Mouse (Mus musculus) hindbrain, embryonic 14.5 days (tissue): Measurements from ENCODE around the gene Pbxip1. TPM values are rescaled to one million over a fixed set of nuclear protein-coding genes. Genes with fewer than 3 reads are reported as not detected.

Source experiments
- ATAC-seq: fragments of 200-750 bp; cut with Nextera tagmentation; 2 replicates; pipeline ENCODE4 v1.8.0; 2017; ENCODE audit warnings: moderate number of reproducible peaks, mild to moderate bottlenecking, moderate TSS enrichment, moderate library complexity; ENCODE audit not compliant: low FRiP score
- DNase-seq: peaks from one replicate; pipeline ENCODE4 v3.0.0-alpha.2; 2015; ENCODE audit warnings: low spot score
- H3K27ac ChIP-seq: fragments of 300-500 bp; sonication (generic); 2 replicates; pipeline ENCODE4 v1.5.1; 2014; ENCODE audit warnings: mild to moderate bottlenecking, moderate library complexity
- H3K27me3 ChIP-seq: fragments of 300-500 bp; sonication (generic); 2 replicates; pipeline ENCODE4 v1.6.1; 2014; ENCODE audit warnings: mild to moderate bottlenecking, low read length, mixed read lengths; ENCODE audit not compliant: control insufficient read depth, insufficient read depth
- H3K36me3 ChIP-seq: fragments of 300-500 bp; sonication (generic); replicated peaks from 2 replicates; pipeline ENCODE4 v1.6.1; 2014; ENCODE audit not compliant: control insufficient read depth, insufficient read depth
- H3K4me1 ChIP-seq: fragments of 300-500 bp; sonication (generic); replicated peaks from 2 replicates; pipeline ENCODE4 v1.6.1; 2014; ENCODE audit warnings: antibody characterized with exemption, low read length, mixed read lengths; ENCODE audit not compliant: control insufficient read depth, insufficient read depth
- H3K4me2 ChIP-seq: fragments of 300-500 bp; sonication (generic); replicated peaks from 2 replicates; pipeline ENCODE4 v1.6.1; 2014; ENCODE audit warnings: mild to moderate bottlenecking, moderate library complexity
- H3K4me3 ChIP-seq: fragments of 300-500 bp; sonication (generic); replicated peaks from 2 replicates; pipeline ENCODE4 v1.5.1; 2014; ENCODE audit warnings: mild to moderate bottlenecking, low read length
- H3K9ac ChIP-seq: fragments of 300-500 bp; sonication (generic); 2 replicates; pipeline ENCODE4 v1.6.1; 2014
- H3K9me3 ChIP-seq: fragments of 300-500 bp; sonication (generic); 2 replicates; pipeline ENCODE4 v1.6.1; 2016; ENCODE audit warnings: low read length; ENCODE audit not compliant: control insufficient read depth
- WGBS: fragments of 180-500 bp; shearing (Covaris S2); extraction: QIAGEN DNeasy Blood & Tissue Kit; methylation state at CpG from one replicate; pipeline ENCODE4 v1.1.7; 2014; 5-methylcytosine and 5-hydroxymethylcytosine counted together
- polyA plus RNA-seq: library from polyadenylated mRNA; unstranded; fragments of >200 nt; fragmentation: Nextera tagmentation; extraction: Ambion mirVana; gene quantifications from 2 replicates; pipeline ENCODE4 v1.2.1, GENCODE M21; 2014

The Pbxip1 gene
- polyA plus RNA-seq, 1 experiment from 2014 or later = 12.8 TPM

DNA sequence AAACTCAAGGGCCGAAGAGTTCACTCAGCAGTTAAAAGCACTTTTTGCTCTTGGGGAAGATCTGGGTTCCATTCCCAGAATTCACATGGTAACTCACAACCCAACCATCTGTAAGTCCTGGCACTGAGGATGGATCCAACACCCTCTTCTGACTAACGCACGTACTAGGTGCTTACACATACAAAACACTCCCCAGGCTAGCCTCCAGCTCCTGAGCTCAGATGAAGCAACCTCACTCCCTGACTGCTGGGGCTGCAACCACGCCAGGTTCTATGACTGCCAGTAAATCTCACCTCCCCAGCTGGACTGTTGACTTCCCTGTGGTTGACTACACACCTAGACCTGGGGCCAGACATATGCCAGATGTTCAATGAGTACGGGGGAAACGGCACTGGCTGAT lies 29.6 kb upstream of the Pbxip1 start:
- Histone ChIP-seq H3K36me3 (peaks cover 50% of the 10 kb centered on the region), H3K4me1 (peaks cover 8% of the 10 kb centered on the region), H3K9ac (no peak overlapping the region), H3K4me2 (no peak overlapping the region), H3K4me3 (no peak overlapping the region), H3K9me3 (no peaks in the 10 kb centered on the region), H3K27me3 (no peaks in the 10 kb centered on the region), H3K27ac (no peak overlapping the region)
- no peak for DNase-seq
- WGBS = 93% methylated on average over 6 of the region's 6 CpGs
- ATAC-seq = no peak

DNA sequence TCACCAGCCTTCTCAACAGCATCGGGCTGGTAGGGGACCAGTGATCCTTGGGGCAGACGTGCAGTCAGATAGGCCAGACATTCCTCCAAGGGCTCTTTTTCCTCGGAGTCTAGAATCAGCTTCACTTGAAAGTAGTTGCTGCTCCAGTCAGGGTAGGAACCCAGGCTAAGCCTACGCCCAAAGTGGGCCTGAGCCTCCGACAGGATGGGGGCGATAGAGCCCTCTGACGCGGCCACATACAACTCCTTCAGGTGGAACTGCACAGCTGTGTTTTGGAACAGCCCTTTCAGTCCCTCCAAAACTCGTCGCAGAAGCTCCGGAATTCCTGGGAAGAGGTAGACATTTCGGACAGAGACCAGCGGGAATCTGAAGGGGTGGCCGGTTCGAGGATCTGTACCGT lies 28.1 kb upstream of the Pbxip1 start:
- H3K27me3 ChIP-seq = no peaks in the 10 kb centered on the region
- peaks cover 34% of the 10 kb centered on the region for H3K36me3 ChIP-seq
- peaks cover 8% of the 10 kb centered on the region for H3K4me1 ChIP-seq
- H3K9ac ChIP-seq = no peak overlapping the region
- H3K27ac ChIP-seq = no peak overlapping the region
- H3K9me3 ChIP-seq = no peaks in the 10 kb centered on the region
- no peak for ATAC-seq
- H3K4me2 ChIP-seq = no peak overlapping the region
- no peak overlapping the region for H3K4me3 ChIP-seq
- no peak for DNase-seq
- 62% methylated on average over 16 of the region's 16 CpGs for WGBS

DNA sequence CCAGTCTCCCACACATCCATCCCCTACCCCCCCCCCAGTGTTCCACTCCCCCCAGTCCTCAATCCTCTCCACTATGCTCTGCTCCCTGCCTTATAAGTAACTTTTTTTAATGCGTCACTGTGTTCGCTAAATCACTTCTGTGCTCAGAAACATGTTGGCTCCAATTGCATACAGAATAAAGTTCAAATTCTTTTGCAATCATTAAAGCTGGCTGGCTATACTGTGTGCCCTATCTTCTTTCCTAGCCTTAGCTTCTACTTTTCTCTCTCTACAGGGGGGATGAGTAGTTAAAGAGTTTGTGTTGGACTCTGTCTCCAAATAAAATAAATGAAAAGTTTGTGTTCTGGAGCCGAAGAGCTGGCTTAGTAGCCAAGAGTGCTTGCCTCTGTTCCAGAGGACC lies 26.8 kb upstream of the Pbxip1 start:
- no peak overlapping the region for H3K27ac ChIP-seq
- over 99% methylated on average over 3 of the region's 3 CpGs for WGBS
- peaks cover 8% of the 10 kb centered on the region for H3K4me1 ChIP-seq
- peaks cover 29% of the 10 kb centered on the region for H3K36me3 ChIP-seq
- H3K4me3 ChIP-seq = no peak overlapping the region
- DNase-seq (no peak), ATAC-seq (no peak)
- no peaks in the 10 kb centered on the region for H3K27me3 ChIP-seq
- H3K9me3 ChIP-seq = no peaks in the 10 kb centered on the region
- no peak overlapping the region for H3K9ac ChIP-seq
- H3K4me2 ChIP-seq = no peak overlapping the region

DNA sequence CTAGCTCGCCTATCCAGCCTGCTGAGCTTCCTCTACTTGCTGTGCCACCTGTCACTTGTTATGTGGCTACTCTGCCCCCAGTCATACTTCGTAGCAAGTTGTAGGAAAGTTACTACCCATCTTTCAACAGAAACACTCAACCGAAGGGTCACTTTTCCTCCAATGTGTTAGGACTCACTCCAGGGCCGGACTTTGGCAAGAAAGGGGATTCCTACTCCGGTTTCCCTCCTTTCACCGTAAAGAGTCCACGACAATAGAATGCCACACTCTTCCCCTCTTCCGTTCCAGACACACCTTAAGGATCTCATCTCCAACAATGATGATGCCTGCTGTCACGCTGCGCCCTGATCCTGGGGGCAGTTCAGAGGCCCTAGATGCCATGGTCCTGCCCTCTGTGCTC lies 25.6 kb upstream of the Pbxip1 start:
- Histone ChIP-seq H3K4me2 (peak overlapping the region; percentile 80), H3K4me3 (peak overlapping the region; percentile 45), H3K27ac (peak overlapping the region; percentile 75), H3K27me3 (no peaks in the 10 kb centered on the region), H3K36me3 (peaks cover 29% of the 10 kb centered on the region), H3K9ac (peak overlapping the region; percentile 64), H3K9me3 (no peaks in the 10 kb centered on the region), H3K4me1 (peaks cover 8% of the 10 kb centered on the region)
- 81% methylated on average over 10 of the region's 10 CpGs for WGBS
- DNase-seq (no peak), ATAC-seq (no peak)

DNA sequence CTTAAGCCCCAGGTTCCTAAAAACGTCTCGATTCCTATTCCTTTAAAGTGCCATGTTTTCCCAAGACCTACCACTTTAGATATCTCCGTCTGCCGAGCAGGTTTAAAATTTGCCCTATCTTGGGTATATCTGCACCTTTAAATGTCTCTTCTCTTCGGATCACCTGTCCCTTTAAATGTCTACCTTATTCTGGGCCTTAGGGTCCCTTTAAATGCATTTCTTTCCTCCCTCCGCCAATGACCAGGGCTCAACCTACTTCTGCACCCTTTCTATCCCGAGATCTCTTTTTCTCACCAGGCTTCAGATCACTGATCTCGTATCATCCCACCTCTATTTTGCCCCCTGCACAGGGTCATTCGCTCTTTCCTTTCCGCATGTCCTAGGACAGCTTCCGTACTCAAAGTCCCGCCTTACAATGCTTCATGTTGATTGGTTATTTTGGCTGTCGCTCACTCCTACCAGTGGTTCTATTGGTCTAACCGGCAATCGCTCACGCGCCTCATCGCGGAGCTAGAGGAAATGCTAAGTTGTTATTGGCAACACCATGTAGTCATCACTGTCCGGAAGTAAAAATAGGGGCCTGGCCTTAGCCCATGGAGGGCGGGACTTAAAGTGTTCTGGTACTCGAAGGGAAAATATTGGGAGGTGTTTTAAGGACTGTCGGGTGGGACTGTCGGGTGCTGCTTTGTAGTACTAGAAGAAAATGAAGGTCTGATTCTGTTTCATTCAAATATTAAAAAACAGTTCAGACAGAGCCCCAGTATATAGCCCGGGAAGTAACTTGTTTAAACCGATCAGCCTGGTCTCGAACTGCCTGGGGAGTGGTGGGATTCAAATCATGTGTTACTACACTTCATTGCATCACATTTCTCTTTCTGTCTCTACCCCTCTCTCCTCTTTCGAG lies 24.8 kb upstream of the Pbxip1 start, which contains the start of gene Flad1:
Gene Flad1, minus strand, starts transcription at position 381 of the 904 bp plus-strand sequence.
- peaks cover 8% of the 10 kb centered on the region for H3K4me1 ChIP-seq
- peak within 1 kb of the TSS; percentile 75 for H3K27ac ChIP-seq
- WGBS = 6% methylated on average over 28 of the region's 28 CpGs
- peak within 1 kb of the TSS; percentile 64 for H3K9ac ChIP-seq
- DNase-seq = peak; percentile 100
- no peaks in the 10 kb centered on the region for H3K27me3 ChIP-seq
- H3K4me2 ChIP-seq = peak within 1 kb of the TSS; percentile 80
- peak; percentile 99 for ATAC-seq
- no peaks in the 10 kb centered on the region for H3K9me3 ChIP-seq
- peaks cover 27% of the 10 kb centered on the region for H3K36me3 ChIP-seq
- peak within 1 kb of the TSS; percentile 45 for H3K4me3 ChIP-seq

DNA sequence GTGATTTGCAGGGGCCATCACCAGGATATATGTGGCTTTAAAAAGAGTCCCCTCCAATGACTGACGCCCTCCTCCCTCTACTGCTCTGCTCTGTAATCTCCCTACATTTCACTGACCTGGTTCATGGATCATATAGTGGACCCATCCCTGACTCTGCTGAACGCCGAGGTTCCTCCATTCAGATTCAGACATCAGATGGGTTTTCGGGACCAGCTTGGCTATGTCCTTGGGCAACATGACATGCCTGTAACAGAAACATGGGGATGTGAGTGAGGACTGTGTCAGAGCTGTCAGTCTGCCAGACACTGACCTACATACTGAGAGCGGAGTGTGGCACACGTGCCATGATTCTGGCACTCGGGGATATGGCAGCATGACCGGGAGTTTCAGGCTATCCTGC lies 20.3 kb upstream of the Pbxip1 start:
- Histone ChIP-seq H3K27ac (no peak overlapping the region), H3K9ac (no peak overlapping the region), H3K4me2 (no peak overlapping the region), H3K4me3 (no peak overlapping the region), H3K27me3 (no peaks in the 10 kb centered on the region), H3K4me1 (peaks cover 21% of the 10 kb centered on the region), H3K9me3 (no peaks in the 10 kb centered on the region), H3K36me3 (peaks cover 18% of the 10 kb centered on the region)
- ATAC-seq (no peak), DNase-seq (no peak)
- 97% methylated on average over 8 of the region's 8 CpGs for WGBS

DNA sequence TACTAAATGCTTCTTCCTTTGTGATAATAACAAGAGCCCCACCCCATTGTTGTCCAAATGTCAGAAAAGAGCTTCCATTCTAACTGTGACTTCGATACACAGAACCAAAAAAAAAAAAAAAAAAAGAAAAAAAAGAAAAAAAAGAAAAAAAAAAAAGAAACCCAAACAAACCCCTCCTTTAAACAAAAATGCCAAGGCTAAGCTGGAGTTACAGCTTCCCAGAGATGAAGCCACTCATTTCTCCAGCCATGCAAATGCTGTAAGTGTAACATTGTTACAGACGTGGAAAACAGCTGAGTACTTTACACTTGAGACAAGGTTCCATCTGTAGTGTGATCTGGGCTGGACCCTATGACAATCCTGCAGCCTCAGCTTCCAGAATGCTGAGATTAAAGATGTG lies 19.4 kb upstream of the Pbxip1 start:
- H3K9me3 ChIP-seq = no peaks in the 10 kb centered on the region
- H3K27ac ChIP-seq = 0 out of 2 replicates have a peak overlapping the region, but pooled peaks have one; percentile 44
- peaks cover 28% of the 10 kb centered on the region for H3K4me1 ChIP-seq
- H3K4me2 ChIP-seq = peak overlapping the region; percentile 88
- no peak for DNase-seq
- no peaks in the 10 kb centered on the region for H3K27me3 ChIP-seq
- ATAC-seq = no peak
- peak overlapping the region; percentile 55 for H3K4me3 ChIP-seq
- H3K9ac ChIP-seq = peak overlapping the region; percentile 59
- peaks cover 18% of the 10 kb centered on the region for H3K36me3 ChIP-seq
- 32% methylated on average over 2 of the region's 2 CpGs for WGBS

DNA sequence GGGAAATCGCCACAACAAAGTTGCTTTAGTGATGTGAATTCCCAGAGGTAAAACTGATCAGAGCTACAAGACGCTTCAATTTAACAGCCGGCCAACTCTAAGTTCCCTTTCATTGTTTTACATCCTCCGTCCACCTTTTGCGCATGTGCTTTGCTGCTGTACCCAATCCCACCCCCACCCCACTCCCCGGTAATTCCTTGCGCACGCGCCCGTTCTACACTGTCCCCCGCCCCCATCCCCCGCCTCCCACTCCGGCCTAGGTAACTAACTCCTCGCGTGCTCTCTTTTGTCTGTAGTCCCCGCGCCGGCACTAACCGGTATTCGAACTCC lies 18.7 kb upstream of the Pbxip1 start:
- peak; percentile 53 for ATAC-seq
- DNase-seq = peak; percentile 75
- Histone ChIP-seq H3K27ac (peak overlapping the region; percentile 44; the same call in 1 of the 2 replicates), H3K9ac (peak overlapping the region; percentile 59), H3K9me3 (no peaks in the 10 kb centered on the region), H3K27me3 (no peaks in the 10 kb centered on the region), H3K4me1 (peaks cover 29% of the 10 kb centered on the region), H3K36me3 (peaks cover 18% of the 10 kb centered on the region), H3K4me2 (peak overlapping the region; percentile 88), H3K4me3 (peak overlapping the region; percentile 55)
- under 1% methylated on average over 20 of the region's 20 CpGs for WGBS

DNA sequence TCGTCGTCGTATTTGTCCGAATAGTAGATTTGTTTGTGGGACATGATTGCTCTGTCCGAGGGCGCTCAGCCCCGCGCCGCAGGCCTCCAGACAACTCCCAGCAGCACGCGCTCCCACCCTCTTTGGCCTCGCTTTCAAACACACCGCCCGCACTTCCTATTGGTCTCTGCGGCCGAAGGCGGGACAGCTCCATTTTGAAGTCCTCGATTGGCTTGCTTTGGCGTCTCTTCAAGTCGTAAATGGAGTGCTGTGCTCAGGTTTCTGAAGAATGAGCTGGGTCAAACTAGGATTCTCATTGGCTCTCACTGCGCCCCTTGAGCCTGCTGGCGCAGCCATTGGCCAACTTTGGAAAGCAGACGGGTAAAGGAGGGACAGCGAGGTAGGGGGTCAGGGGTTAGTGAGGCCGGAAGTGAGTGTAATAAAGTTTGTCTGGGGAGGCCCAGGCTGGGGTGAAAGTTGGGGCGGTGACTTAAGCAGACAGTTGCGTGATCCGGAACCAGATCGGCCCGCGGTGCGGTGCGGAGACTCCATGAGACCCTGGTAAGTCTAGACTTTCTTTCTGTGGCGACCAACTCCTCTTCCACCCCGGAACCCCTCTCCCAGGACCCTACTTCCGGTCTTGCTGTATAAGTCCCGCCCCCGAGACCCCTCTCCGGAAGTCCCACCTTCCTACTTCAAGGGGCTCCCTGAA lies 18.2 kb upstream of the Pbxip1 start, which contains the start of the genes Cks1b and Shc1:
Gene Cks1b, minus strand, starts transcription at position 214 of the 691 bp plus-strand sequence.
Gene Shc1, plus strand, starts transcription at position 274 of the 691 bp plus-strand sequence.
- under 1% methylated on average over 39 of the region's 39 CpGs for WGBS
- peaks cover 18% of the 10 kb centered on the region for H3K36me3 ChIP-seq
- H3K4me2 ChIP-seq = peak within 1 kb of the TSS; percentile 88
- ATAC-seq (peak; percentile 96), DNase-seq (peak; percentile 96)
- H3K4me3 ChIP-seq = peak within 1 kb of the TSS; percentile 55
- peak within 1 kb of the TSS; percentile 59 for H3K9ac ChIP-seq
- no peaks in the 10 kb centered on the region for H3K27me3 ChIP-seq
- H3K9me3 ChIP-seq = no peaks in the 10 kb centered on the region
- peak within 1 kb of the TSS; percentile 90 for H3K27ac ChIP-seq
- peaks cover 29% of the 10 kb centered on the region for H3K4me1 ChIP-seq
